Mouse (Mus musculus): ENCODE data around the gene Gpd1. TPM values are rescaled to one million over a fixed set of nuclear protein-coding genes. Genes with fewer than 3 reads are reported as not detected.
"Not testable (repeated sequence)": the region's sequence is repeated elsewhere in the genome, so short reads cannot be mapped to it uniquely, and the experiment has no call there.

The Gpd1 gene
- polyA plus RNA-seq, 1 experiment from 2014 or later, result 0.63 TPM

DNA sequence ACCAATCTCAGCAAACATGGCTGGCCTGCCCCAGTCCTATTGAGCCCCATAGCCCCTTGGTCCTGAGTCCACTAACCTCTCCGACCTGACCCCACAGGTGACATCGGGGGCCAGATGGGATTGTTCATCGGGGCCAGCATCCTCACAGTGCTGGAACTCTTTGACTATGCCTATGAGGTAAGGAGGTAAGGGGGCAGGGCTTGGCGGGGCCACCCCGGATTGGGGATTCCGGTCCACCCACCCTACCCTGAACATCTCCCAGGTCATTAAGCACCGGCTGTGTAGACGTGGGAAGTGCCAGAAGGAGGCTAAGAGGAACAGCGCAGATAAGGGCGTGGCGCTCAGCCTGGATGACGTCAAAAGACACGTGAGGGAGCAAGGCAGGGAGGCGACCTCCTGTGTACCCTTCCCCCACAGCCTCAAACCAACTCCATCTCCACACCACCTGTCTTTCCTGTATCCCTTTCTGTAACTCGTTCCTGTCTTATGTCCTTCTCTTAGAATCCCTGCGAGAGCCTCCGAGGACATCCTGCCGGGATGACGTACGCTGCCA lies 18.7 kb upstream of the Gpd1 start:
- H3K4me3 ChIP-seq (ENCODE audit: low read depth, low read length), result no peak overlapping the region
- no peak for ATAC-seq (replicated peaks; ENCODE audit: insufficient number of reproducible peaks, low FRiP score, low TSS enrichment)
- peaks cover 31% of the 10 kb centered on the region for H3K4me1 ChIP-seq (ENCODE audit: control insufficient read depth, insufficient read depth, low read length)
- H3K4me2 ChIP-seq, result 0 out of 2 replicates have a peak overlapping the region, but pooled peaks have one; percentile 9
- H3K36me3 ChIP-seq (ENCODE audit: control insufficient read depth, insufficient read depth, low read length), result no peaks in the 10 kb centered on the region
- no peak overlapping the region for H3K27ac ChIP-seq (ENCODE audit: low read depth, low read length)
- peaks cover 7% of the 10 kb centered on the region; the same call in 1 of the 2 replicates for H3K27me3 ChIP-seq (ENCODE audit: control insufficient read depth, insufficient read depth, low read length)
- H3K9ac ChIP-seq (ENCODE audit: low read depth, low read length), result no peak overlapping the region
- no peaks in the 10 kb centered on the region for H3K9me3 ChIP-seq (replicated peaks; ENCODE audit: control insufficient read depth, low read length)
- 27% methylated on average over 20 of the region's 20 CpGs for WGBS (ENCODE audit: insufficient replicate concordance)

DNA sequence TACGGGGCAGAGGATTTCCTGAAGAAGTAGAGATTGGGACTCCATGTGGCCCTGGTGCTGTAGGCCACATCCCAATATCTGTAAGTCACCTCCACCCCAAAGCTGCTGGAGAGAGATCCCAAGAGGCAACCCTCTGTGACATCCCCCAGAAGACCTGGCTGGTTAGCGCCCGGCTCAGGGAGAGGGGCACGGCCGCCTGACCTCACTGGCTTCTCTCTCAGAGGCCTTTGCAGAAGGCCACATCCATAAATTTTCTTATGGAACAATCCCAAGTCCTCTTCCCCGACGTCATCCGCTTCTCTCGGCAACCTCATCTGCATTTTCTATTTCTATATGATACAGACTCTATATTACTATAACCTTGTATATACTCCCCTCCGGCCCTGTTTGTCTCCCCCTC lies 17.6 kb upstream of the Gpd1 start:
- Histone ChIP-seq H3K27me3 (ENCODE audit: control insufficient read depth, insufficient read depth, low read length) (peaks cover 7% of the 10 kb centered on the region; the same call in 1 of the 2 replicates), H3K4me2 (no peak overlapping the region), H3K9ac (ENCODE audit: low read depth, low read length) (no peak overlapping the region), H3K9me3 (replicated peaks; ENCODE audit: control insufficient read depth, low read length) (no peaks in the 10 kb centered on the region), H3K4me1 (ENCODE audit: control insufficient read depth, insufficient read depth, low read length) (peaks cover 38% of the 10 kb centered on the region), H3K36me3 (ENCODE audit: control insufficient read depth, insufficient read depth, low read length) (no peaks in the 10 kb centered on the region), H3K4me3 (ENCODE audit: low read depth, low read length) (no peak overlapping the region), H3K27ac (ENCODE audit: low read depth, low read length) (no peak overlapping the region)
- ATAC-seq (replicated peaks; ENCODE audit: insufficient number of reproducible peaks, low FRiP score, low TSS enrichment), result no peak
- WGBS (ENCODE audit: insufficient replicate concordance), result 87% methylated on average over 10 of the region's 10 CpGs

DNA sequence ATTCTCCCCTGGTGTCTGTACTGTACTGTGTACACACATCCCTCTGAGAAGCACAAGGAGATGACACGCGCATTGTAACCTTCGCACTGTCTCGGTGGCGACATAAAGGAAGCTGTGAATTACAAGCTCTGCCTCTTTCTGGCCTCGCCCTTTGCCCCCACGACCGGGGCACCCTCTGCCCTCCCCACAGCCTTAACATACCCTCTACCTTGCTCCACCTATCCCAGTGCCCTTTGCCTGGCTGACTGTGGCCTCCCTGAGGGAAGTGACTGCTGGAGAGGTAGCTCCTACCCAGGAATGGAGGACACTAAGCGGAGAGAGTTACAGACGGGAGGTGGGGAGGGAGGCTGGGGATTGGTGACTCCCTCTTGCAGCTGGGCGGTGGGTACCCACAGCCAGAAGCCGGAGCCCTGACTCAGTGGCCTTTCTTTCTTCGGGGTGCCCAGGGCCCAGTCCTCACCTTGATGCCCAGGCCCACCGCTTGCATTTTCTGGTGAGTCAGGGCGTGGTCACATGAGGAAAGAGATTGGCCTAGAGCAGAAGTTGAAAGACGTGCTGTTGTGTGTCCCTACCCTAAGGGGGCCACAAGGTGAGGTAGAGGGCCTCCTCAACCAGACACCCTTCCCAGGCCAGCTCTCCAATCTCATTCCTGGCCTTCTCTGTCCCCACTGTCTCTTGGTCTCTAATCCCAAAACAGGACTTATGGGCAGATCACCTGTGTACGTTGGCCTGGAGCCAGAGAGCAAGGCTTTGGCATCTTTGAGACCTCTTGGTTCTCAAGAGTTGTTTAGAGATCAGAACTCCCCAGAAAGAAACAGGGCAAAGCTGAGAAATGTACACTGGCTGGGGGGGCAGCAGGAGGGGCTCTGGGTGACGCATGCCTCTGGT lies 16.9 kb upstream of the Gpd1 start:
- H3K27ac ChIP-seq (ENCODE audit: low read depth, low read length), result no peak overlapping the region
- WGBS (ENCODE audit: insufficient replicate concordance), result 83% methylated on average over 18 of the region's 18 CpGs
- H3K27me3 ChIP-seq (ENCODE audit: control insufficient read depth, insufficient read depth, low read length), result peaks cover 7% of the 10 kb centered on the region; the same call in 1 of the 2 replicates
- H3K4me2 ChIP-seq, result no peak overlapping the region
- peaks cover 36% of the 10 kb centered on the region for H3K4me1 ChIP-seq (ENCODE audit: control insufficient read depth, insufficient read depth, low read length)
- no peaks in the 10 kb centered on the region for H3K9me3 ChIP-seq (replicated peaks; ENCODE audit: control insufficient read depth, low read length)
- ATAC-seq (replicated peaks; ENCODE audit: insufficient number of reproducible peaks, low FRiP score, low TSS enrichment), result no peak
- no peak overlapping the region for H3K4me3 ChIP-seq (ENCODE audit: low read depth, low read length)
- H3K36me3 ChIP-seq (ENCODE audit: control insufficient read depth, insufficient read depth, low read length), result no peaks in the 10 kb centered on the region; the same call in 1 of the 2 replicates
- H3K9ac ChIP-seq (ENCODE audit: low read depth, low read length), result no peak overlapping the region

DNA sequence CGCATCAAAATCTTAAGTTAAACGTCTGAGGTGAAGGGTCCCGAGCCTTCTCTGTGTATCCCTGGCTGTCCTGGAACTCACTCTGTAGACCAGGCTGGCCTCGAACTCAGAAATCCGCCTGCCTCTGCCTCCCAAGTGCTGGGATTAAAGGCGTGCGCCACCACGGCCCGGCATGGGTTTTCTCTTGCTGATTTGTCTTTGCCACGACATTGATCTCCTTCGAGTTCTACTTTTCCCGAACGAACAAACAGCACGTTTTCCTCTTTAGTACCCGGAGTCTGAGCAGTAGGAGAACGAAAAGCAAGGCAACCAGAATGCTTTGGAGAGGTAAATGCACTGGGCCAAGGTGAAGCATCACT lies 15.7 kb upstream of the Gpd1 start:
- peak overlapping the region; percentile 87 for H3K4me3 ChIP-seq (ENCODE audit: low read depth, low read length)
- H3K36me3 ChIP-seq (ENCODE audit: control insufficient read depth, insufficient read depth, low read length); H3K27me3 ChIP-seq (ENCODE audit: control insufficient read depth, insufficient read depth, low read length); ATAC-seq (replicated peaks; ENCODE audit: insufficient number of reproducible peaks, low FRiP score, low TSS enrichment); H3K9me3 ChIP-seq (replicated peaks; ENCODE audit: control insufficient read depth, low read length): not testable (repeated sequence)
- peak overlapping the region; percentile 82 for H3K4me2 ChIP-seq
- 35% methylated on average over 16 of the region's 16 CpGs for WGBS (ENCODE audit: insufficient replicate concordance)
- H3K4me1 ChIP-seq (ENCODE audit: control insufficient read depth, insufficient read depth, low read length), result peaks cover 41% of the 10 kb centered on the region
- H3K27ac ChIP-seq (ENCODE audit: low read depth, low read length), result peak overlapping the region; percentile 98; the same call in 1 of the 2 replicates
- peak overlapping the region; percentile 98 for H3K9ac ChIP-seq (ENCODE audit: low read depth, low read length)

DNA sequence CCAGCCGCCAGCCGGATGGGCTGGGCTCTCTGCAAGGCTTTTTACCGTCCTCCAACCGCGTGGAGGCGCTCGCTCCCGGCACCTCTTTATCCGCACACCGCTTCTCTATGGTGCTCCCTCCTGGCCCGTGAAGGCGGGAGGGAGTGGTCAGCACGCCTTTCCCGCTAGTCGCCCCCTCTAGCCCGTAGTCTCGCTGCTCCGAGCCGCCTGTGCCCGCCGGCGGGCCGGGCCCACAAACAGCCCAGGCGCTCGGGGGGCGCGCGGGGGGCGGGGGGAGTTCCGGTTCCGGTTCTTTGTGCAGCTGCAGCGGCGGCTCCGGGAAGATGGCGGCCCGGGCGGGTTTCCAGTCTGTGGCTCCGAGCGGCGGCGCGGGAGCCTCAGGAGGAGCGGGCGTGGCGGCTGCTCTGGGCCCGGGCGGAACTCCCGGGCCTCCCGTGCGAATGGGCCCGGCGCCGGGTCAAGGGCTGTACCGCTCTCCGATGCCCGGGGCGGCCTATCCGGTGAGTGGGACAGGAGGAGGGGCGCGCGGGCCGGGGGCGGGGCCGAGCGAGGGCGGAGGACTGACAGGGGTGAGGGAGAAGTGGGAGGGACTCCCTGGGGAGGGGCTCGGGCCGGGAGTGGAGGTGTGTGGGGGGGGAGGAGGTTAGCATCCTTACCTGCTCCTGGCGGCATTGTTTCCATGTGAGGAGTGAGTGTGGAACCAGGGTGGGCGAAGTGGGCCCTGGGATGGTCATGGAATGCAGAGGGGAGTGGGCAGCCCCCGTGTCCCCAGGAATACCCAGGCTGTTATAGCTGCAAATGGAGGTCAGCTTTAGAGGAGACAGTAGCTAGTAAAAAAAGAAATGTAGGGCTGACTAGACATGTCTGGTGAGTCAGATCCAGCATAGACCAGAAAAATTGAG lies 15.1 kb upstream of the Gpd1 start, which contains the start of gene Smarcd1:
Smarcd1 (plus strand) TSS at position 131 of the 902 bp plus-strand sequence.
- peak within 1 kb of the TSS; percentile 98 for H3K9ac ChIP-seq (ENCODE audit: low read depth, low read length)
- H3K36me3 ChIP-seq (ENCODE audit: control insufficient read depth, insufficient read depth, low read length), result peaks cover 11% of the 10 kb centered on the region; the same call in 1 of the 2 replicates
- peaks cover 41% of the 10 kb centered on the region for H3K4me1 ChIP-seq (ENCODE audit: control insufficient read depth, insufficient read depth, low read length)
- H3K27ac ChIP-seq (ENCODE audit: low read depth, low read length), result peak within 1 kb of the TSS; percentile 98
- under 1% methylated on average over 62 of the region's 71 CpGs for WGBS (ENCODE audit: insufficient replicate concordance)
- ATAC-seq (replicated peaks; ENCODE audit: insufficient number of reproducible peaks, low FRiP score, low TSS enrichment), result peak; percentile 85
- peak within 1 kb of the TSS; percentile 82 for H3K4me2 ChIP-seq
- peak within 1 kb of the TSS; percentile 87 for H3K4me3 ChIP-seq (ENCODE audit: low read depth, low read length)
- no peaks in the 10 kb centered on the region for H3K9me3 ChIP-seq (replicated peaks; ENCODE audit: control insufficient read depth, low read length)
- peaks cover 7% of the 10 kb centered on the region; the same call in 1 of the 2 replicates for H3K27me3 ChIP-seq (ENCODE audit: control insufficient read depth, insufficient read depth, low read length)

DNA sequence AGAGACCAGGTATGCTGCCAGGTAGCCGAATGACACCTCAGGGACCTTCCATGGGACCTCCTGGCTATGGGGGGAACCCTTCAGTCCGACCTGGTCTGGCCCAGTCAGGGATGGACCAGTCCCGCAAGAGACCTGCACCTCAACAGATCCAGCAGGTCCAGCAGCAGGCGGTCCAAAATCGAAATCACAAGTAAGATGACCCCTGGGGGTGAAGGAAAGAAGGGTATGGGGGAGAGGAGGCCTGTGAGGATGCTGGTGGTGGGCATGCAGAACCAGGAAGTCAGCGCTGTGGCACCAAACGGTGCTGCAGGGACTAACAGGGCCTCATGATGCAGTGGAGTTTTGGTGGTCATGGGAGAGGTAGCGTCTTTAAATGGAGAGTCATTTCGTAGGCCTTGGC lies 14.2 kb upstream of the Gpd1 start:
- peak overlapping the region; percentile 98 for H3K27ac ChIP-seq (ENCODE audit: low read depth, low read length)
- H3K9me3 ChIP-seq (replicated peaks; ENCODE audit: control insufficient read depth, low read length), result no peaks in the 10 kb centered on the region
- WGBS (ENCODE audit: insufficient replicate concordance), result 65% methylated on average over 9 of the region's 9 CpGs
- no peak for ATAC-seq (replicated peaks; ENCODE audit: insufficient number of reproducible peaks, low FRiP score, low TSS enrichment)
- H3K4me2 ChIP-seq, result peak overlapping the region; percentile 82
- H3K27me3 ChIP-seq (ENCODE audit: control insufficient read depth, insufficient read depth, low read length), result peaks cover 3% of the 10 kb centered on the region; the same call in 1 of the 2 replicates
- H3K36me3 ChIP-seq (ENCODE audit: control insufficient read depth, insufficient read depth, low read length), result peaks cover 19% of the 10 kb centered on the region
- H3K4me1 ChIP-seq (ENCODE audit: control insufficient read depth, insufficient read depth, low read length), result peaks cover 41% of the 10 kb centered on the region
- peak overlapping the region; percentile 87 for H3K4me3 ChIP-seq (ENCODE audit: low read depth, low read length)
- H3K9ac ChIP-seq (ENCODE audit: low read depth, low read length), result peak overlapping the region; percentile 98

DNA sequence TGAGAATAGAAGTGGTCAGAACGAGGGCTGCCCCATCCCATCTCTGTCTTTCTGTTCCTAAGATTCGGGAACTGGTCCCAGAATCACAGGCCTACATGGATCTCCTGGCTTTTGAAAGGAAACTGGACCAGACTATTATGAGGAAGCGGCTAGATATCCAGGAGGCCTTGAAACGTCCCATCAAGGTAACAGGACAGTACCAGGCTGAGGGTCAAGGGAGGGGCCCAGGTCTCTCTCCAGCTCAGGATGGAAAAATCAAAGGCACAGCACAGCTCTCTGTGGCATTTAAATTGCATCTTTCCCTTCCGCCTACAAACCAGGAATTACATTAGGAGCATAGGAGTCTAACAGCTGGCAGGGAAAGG lies 13.7 kb upstream of the Gpd1 start:
- Histone ChIP-seq H3K9me3 (replicated peaks; ENCODE audit: control insufficient read depth, low read length) (no peaks in the 10 kb centered on the region), H3K27ac (ENCODE audit: low read depth, low read length) (peak overlapping the region; percentile 98), H3K4me2 (peak overlapping the region; percentile 82), H3K27me3 (ENCODE audit: control insufficient read depth, insufficient read depth, low read length) (peaks cover under 1% of the 10 kb centered on the region; the same call in 1 of the 2 replicates), H3K36me3 (ENCODE audit: control insufficient read depth, insufficient read depth, low read length) (peaks cover 20% of the 10 kb centered on the region), H3K4me3 (ENCODE audit: low read depth, low read length) (peak overlapping the region; percentile 14; the same call in 1 of the 2 replicates), H3K4me1 (ENCODE audit: control insufficient read depth, insufficient read depth, low read length) (peaks cover 39% of the 10 kb centered on the region), H3K9ac (ENCODE audit: low read depth, low read length) (0 out of 2 replicates have a peak overlapping the region, but pooled peaks have one; percentile 16)
- ATAC-seq (replicated peaks; ENCODE audit: insufficient number of reproducible peaks, low FRiP score, low TSS enrichment), result no peak
- WGBS (ENCODE audit: insufficient replicate concordance), result 72% methylated on average over 5 of the region's 5 CpGs

All from heart, embryonic 11.5 days (tissue).